Mouse (Mus musculus): ENCODE results near the gene Slc5a4b.
"Not testable (repeated sequence)": the region's sequence is repeated elsewhere in the genome, so short reads cannot be mapped to it uniquely, and the experiment has no call there.

GRCm38 (mm10) chr10:76072080-76072479, 38.7 kb downstream of the Slc5a4b start:
- not testable (repeated sequence) for TF ChIP-seq GATA1 (IDR thresholded peaks at IDR 0.05; ENCODE audit: borderline replicate concordance, low read length); FLI1 (IDR thresholded peaks at IDR 0.05; ENCODE audit: low read length)

Measured in megakaryocyte, embryonic 14.5 days (primary cell).